Mouse (Mus musculus): ENCODE measurements around the gene Primpol. TPM values are rescaled to one million over a fixed set of nuclear protein-coding genes. Genes with fewer than 3 reads are reported as not detected.
A peak's percentile ranks its signal among the peaks of the same experiment; 100 is the strongest.

Gene Primpol
- polyA plus RNA-seq, 1 experiment from 2014 or later: 9.6 TPM

DNA sequence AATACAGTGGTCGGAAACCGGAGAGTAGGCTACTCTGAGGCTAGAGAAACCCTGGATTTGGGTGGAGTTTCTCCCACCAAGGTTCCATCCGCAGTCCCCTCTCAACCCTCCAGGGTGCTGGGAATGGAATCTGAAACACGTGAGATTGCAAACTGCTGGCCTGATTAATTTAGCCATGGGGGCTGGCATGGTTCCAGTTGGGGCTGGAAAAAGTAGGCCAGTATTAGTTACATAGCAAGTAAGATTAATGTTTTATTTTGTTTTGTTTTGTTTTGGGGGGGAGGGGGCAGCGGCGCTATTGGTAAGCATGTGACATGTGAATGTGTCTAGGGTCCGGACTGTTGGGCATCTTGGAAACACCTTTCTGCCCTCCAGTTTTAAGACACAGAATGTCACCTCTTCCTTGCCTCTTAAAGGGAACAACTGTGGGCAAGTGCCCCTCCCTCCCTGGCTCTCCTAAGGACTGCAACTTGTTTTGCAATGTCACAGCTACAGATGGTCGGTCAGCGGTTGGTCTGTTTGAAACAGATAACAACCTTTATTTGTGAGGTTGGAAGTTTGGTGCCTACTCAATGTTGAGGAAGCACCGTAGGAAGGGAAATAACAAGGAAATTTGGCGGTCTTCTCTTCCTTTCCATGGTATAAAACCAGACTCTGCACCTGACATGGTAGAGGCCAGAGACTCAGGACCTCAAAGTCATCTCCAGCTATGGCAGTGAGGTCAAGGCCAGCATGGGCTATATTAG, 70.4 kb downstream of the Primpol start:
- H3K9ac ChIP-seq (ENCODE audit: low read depth, low read length): no peak overlapping the region
- H3K4me3 ChIP-seq (replicated peaks; ENCODE audit: low read depth, low read length): no peak overlapping the region
- peak; percentile 65 for DNase-seq (ENCODE audit: low spot score)
- no peak for TF ChIP-seq CTCF (IDR thresholded peaks at IDR 0.05; ENCODE audit: low read depth)
- H3K4me2 ChIP-seq (ENCODE audit: low read length): no peak overlapping the region
- 48% methylated on average over 11 of the region's 11 CpGs for WGBS
- no peaks in the 10 kb centered on the region for H3K9me3 ChIP-seq (replicated peaks; ENCODE audit: low read length)
- no peaks in the 10 kb centered on the region for H3K4me1 ChIP-seq (replicated peaks; ENCODE audit: insufficient read depth, low read length)
- peak overlapping the region; percentile 69 for H3K27ac ChIP-seq
- no peaks in the 10 kb centered on the region for H3K27me3 ChIP-seq (ENCODE audit: insufficient read depth, low read length)
- H3K36me3 ChIP-seq (ENCODE audit: insufficient read depth, low read length): no peaks in the 10 kb centered on the region
- peak; percentile 38 for ATAC-seq (replicated peaks; ENCODE audit: low FRiP score, low read depth)

DNA sequence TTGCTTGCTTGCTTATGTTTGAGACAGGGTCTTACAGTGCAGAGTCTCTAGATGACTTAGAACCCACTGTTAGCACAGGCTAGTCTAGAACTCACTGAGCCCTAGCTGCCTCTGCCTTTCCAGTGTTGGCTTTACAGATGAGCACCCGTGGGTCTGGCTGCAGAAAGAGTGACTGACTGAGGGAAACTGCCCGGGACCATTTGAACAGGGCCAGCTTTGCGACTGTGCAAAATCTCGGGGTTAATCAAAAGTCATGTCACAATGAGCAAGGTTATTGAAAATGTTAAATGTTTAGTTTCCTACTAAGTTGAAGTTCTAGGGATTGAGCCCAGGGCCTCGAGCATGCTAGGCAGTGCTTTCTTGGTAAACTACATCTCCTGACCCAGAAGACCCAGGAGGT, 71.2 kb downstream of the Primpol start:
- no peak for TF ChIP-seq CTCF (IDR thresholded peaks at IDR 0.05; ENCODE audit: low read depth)
- H3K4me2 ChIP-seq (ENCODE audit: low read length): no peak overlapping the region
- ATAC-seq (replicated peaks; ENCODE audit: low FRiP score, low read depth) (no peak), DNase-seq (ENCODE audit: low spot score) (no peak)
- no peaks in the 10 kb centered on the region for H3K36me3 ChIP-seq (ENCODE audit: insufficient read depth, low read length)
- H3K27ac ChIP-seq: peak overlapping the region; percentile 51
- H3K27me3 ChIP-seq (ENCODE audit: insufficient read depth, low read length): no peaks in the 10 kb centered on the region
- no peaks in the 10 kb centered on the region for H3K4me1 ChIP-seq (replicated peaks; ENCODE audit: insufficient read depth, low read length)
- WGBS: 68% methylated on average over 5 of the region's 5 CpGs
- H3K9me3 ChIP-seq (replicated peaks; ENCODE audit: low read length): no peaks in the 10 kb centered on the region
- H3K4me3 ChIP-seq (replicated peaks; ENCODE audit: low read depth, low read length): no peak overlapping the region
- no peak overlapping the region for H3K9ac ChIP-seq (ENCODE audit: low read depth, low read length)

DNA sequence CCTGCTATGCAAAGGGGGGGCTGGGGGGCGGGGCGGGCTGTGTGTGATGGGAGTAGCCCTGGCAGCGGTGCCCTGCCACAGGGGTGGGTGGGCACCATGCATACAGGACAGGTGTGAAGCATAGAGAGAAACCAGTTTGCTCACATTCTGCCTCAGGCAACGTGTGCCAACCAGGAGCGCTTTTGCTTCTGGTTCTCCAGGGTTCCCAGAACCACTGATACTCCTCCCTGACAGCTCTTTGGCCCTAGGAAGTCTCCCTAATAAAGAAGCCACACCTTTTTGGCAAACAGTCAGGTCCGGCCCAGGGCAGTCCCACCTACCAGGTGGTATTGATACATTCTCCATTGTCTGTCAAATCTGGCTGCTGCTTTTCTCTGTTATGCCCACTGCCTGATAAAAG, 73.3 kb downstream of the Primpol start:
- 77% methylated on average over 6 of the region's 6 CpGs for WGBS
- Histone ChIP-seq H3K27ac (no peak overlapping the region), H3K9ac (ENCODE audit: low read depth, low read length) (no peak overlapping the region), H3K27me3 (ENCODE audit: insufficient read depth, low read length) (no peaks in the 10 kb centered on the region), H3K4me1 (replicated peaks; ENCODE audit: insufficient read depth, low read length) (no peaks in the 10 kb centered on the region), H3K36me3 (ENCODE audit: insufficient read depth, low read length) (no peaks in the 10 kb centered on the region), H3K4me3 (replicated peaks; ENCODE audit: low read depth, low read length) (no peak overlapping the region), H3K9me3 (replicated peaks; ENCODE audit: low read length) (no peaks in the 10 kb centered on the region), H3K4me2 (ENCODE audit: low read length) (no peak overlapping the region)
- DNase-seq (ENCODE audit: low spot score): no peak
- TF ChIP-seq CTCF (IDR thresholded peaks at IDR 0.05; ENCODE audit: low read depth): no peak
- ATAC-seq (replicated peaks; ENCODE audit: low FRiP score, low read depth): no peak

DNA sequence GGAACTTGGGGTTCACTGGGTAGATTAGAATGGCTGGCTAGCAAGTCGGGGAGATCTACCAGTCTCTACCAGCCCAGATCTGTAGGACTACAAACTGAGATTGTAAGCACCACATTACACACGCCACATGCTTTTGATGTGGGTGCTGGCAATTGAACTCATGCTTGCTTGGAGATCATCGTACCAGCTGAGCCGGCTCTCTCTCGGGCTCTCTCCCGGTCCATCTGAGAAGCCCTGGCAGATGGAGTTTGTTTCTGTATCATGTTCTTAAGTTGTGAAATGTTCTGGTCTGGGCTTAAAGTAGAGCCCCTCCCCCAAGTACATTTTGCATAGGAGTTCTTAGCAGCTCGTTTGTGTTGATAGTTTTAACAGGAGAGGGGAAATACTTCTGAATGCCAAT, 73.8 kb downstream of the Primpol start:
- ATAC-seq (replicated peaks; ENCODE audit: low FRiP score, low read depth) (no peak), DNase-seq (ENCODE audit: low spot score) (no peak)

DNA sequence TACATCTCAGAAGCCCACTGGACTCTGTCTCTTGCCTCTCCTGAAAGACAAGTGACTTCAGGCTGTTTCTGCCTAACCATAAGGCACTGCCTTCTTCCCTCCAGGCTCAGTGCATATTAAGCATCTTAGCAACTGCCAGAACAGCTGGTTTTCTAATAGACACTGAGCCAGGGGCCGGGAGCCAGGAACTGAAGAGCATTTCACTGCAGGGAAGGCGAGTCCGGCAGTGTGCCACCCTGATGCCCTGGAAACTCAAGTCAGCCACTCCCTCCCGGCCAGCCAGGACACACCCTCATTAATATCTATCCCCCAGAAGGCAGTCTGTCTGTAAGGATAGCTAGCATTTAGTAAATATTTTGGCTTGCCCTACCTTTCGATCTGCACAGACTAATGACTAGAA, 77.3 kb downstream of the Primpol start:
- Histone ChIP-seq H3K27ac (no peak overlapping the region), H3K4me2 (ENCODE audit: low read length) (no peak overlapping the region), H3K9me3 (replicated peaks; ENCODE audit: low read length) (no peaks in the 10 kb centered on the region), H3K36me3 (ENCODE audit: insufficient read depth, low read length) (peaks cover 2% of the 10 kb centered on the region; the same call in 1 of the 2 replicates), H3K27me3 (ENCODE audit: insufficient read depth, low read length) (no peaks in the 10 kb centered on the region), H3K4me1 (replicated peaks; ENCODE audit: insufficient read depth, low read length) (no peaks in the 10 kb centered on the region), H3K9ac (ENCODE audit: low read depth, low read length) (no peak overlapping the region), H3K4me3 (replicated peaks; ENCODE audit: low read depth, low read length) (no peak overlapping the region)
- no peak for DNase-seq (ENCODE audit: low spot score)
- 47% methylated on average over 5 of the region's 5 CpGs for WGBS
- ATAC-seq (replicated peaks; ENCODE audit: low FRiP score, low read depth): no peak
- TF ChIP-seq CTCF (IDR thresholded peaks at IDR 0.05; ENCODE audit: low read depth): no peak

More for the DNA sequence above, 73.8 kb downstream of the Primpol start:
- H3K9ac ChIP-seq (ENCODE audit: low read depth, low read length): no peak overlapping the region
- TF ChIP-seq CTCF (IDR thresholded peaks at IDR 0.05; ENCODE audit: low read depth): no peak
- H3K4me1 ChIP-seq (replicated peaks; ENCODE audit: insufficient read depth, low read length): no peaks in the 10 kb centered on the region
- H3K4me3 ChIP-seq (replicated peaks; ENCODE audit: low read depth, low read length): no peak overlapping the region
- H3K27me3 ChIP-seq (ENCODE audit: insufficient read depth, low read length): no peaks in the 10 kb centered on the region
- no peaks in the 10 kb centered on the region for H3K36me3 ChIP-seq (ENCODE audit: insufficient read depth, low read length)
- no peaks in the 10 kb centered on the region for H3K9me3 ChIP-seq (replicated peaks; ENCODE audit: low read length)
- WGBS: 74% methylated on average over 7 of the region's 7 CpGs
- H3K27ac ChIP-seq: no peak overlapping the region
- H3K4me2 ChIP-seq (ENCODE audit: low read length): no peak overlapping the region

DNA sequence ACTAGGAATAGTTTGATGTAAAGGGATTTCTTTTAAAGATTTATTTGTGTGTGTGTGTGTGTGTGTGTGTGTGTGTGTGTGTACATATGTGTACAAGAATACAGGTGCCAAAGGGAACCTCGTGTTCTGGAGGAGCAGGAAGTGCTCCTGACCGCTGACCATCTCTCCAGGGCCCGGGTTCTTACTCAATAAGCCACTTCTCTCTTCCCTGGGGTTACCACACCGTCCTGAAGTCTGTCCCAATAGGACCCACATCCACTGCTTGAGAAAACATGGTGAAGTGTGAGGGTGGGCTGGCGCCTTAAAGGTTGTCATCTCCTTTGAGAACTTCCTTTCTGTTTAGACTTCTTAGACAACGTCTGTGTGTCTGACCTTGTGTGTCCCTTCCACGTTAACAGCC, 83.1 kb downstream of the Primpol start:
- no peak for ATAC-seq (replicated peaks; ENCODE audit: low FRiP score, low read depth)
- WGBS: 85% methylated on average over 7 of the region's 7 CpGs
- no peak for DNase-seq (ENCODE audit: low spot score)

More for the DNA sequence above, 83.1 kb downstream of the Primpol start:
- Histone ChIP-seq H3K27me3 (ENCODE audit: insufficient read depth, low read length) (no peaks in the 10 kb centered on the region), H3K9me3 (replicated peaks; ENCODE audit: low read length) (no peaks in the 10 kb centered on the region), H3K4me2 (ENCODE audit: low read length) (no peak overlapping the region), H3K4me1 (replicated peaks; ENCODE audit: insufficient read depth, low read length) (peaks cover 6% of the 10 kb centered on the region; the same call in 1 of the 2 replicates), H3K4me3 (replicated peaks; ENCODE audit: low read depth, low read length) (no peak overlapping the region), H3K9ac (ENCODE audit: low read depth, low read length) (no peak overlapping the region), H3K27ac (no peak overlapping the region), H3K36me3 (ENCODE audit: insufficient read depth, low read length) (peaks cover 8% of the 10 kb centered on the region; the same call in 1 of the 2 replicates)
- no peak for TF ChIP-seq CTCF (IDR thresholded peaks at IDR 0.05; ENCODE audit: low read depth)

All from kidney, postnatal 0 days (tissue).